Mouse (Mus musculus) cortical plate, adult 2 months (tissue): Measurements from ENCODE around the gene Tmem211.

Source experiments
- CTCF ChIP-seq: fragments of 200-500 bp; IDR thresholded peaks from 2 replicates; pipeline ENCODE4 v1.5.1; 2011; ENCODE audit warnings: mild to moderate bottlenecking, control low read depth, low read length; ENCODE audit not compliant: insufficient read depth; ENCODE audit errors: extremely low read depth
- POLR2A ChIP-seq: fragments of 200-500 bp; IDR thresholded peaks from 2 replicates; pipeline ENCODE4 v1.6.1; 2011; ENCODE audit warnings: mild to moderate bottlenecking, low read length, control low read depth; ENCODE audit not compliant: insufficient read depth; ENCODE audit errors: extremely low read depth

DNA sequence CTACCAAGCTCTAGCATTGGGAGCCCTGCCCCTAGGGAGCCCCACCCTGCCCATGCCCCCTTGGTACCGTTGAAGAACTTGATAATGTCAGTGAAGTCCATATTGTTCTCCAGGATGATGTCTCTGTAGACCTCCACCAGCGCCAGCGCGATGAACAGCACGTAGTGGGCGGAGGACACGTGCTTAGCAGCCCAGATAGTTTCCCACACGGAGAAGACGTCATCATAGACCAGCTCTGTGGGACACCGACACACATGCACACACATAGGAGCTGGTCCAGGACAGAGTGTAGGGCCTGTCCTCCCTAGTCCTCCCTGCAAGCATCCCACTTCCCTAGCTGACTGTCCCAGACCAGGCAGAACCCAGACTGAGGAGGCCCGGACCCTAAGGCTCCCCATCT lies 24.1 kb downstream of the Tmem211 start:
- TF ChIP-seq CTCF, result no peak
- no peak for TF ChIP-seq POLR2A
